9 mouse cellular contexts compared by ENCODE assay signal in the genomic region with DNA sequence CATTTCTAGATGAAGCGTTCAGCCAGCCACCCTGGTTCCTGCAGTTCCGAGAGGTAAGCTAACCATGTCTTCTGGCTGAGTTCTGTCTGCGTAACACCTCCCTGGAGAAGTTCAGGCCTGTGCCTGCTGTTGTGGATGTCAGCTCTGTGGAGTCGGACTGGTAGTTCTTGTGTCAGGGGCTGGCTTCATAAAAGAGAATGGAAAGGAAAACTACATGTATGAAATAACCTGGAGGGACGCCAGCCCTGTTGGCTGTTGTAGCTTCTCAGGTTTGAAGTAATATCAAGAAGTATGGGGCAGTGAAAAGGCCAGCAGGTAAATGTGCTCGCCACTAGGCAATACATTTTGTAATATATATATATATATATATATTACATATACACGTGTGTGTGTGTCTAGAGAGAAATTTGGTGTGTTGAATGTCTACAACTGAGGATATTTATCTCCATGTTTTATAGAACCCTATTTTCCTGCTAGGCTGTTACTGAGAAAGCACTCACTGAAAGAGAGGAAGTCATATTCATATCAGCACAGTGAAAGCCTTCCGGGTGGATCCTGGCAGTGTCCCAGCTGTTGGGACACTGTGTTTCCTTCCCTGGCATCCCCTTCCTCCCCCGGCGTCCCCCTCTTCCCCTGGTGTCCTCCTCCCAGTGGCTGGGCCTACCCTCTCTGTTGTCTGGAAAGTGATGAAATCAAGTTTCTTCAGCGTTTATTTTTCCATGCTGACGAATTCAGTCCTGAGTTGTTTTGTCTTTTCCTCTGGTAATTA. TPM values are rescaled to one million over a fixed set of nuclear protein-coding genes. Genes with fewer than 3 reads are reported as not detected.
A peak's percentile ranks its signal among the peaks of the same experiment; 100 is the strongest.
DNase-seq lines count a peak whose midpoint lies in the region; ATAC-seq lines count a peak whose summit lies in the region.
"Had no signal": no experiment of that assay in that cellular context is flagged by ENCODE, and none has a peak within 500 bp of the region (broad histone marks: within the 10 kb centered on the region; RNA-seq: fewer than 3 reads in every experiment).

No protein-coding gene starts in this region.

- H3K9ac ChIP-seq in kidney, embryonic 15.5 days: no peak overlapping the region

- DNase-seq in adrenal gland, adult (ENCODE audit: inconsistent age in 2 of 2, low spot score in 1 of 2): peak; percentile 69 to 78
- DNase-seq in adrenal gland, postnatal 4 days (ENCODE audit: low spot score in 2 of 2): no peak
- peak; percentile 74 to 89 for DNase-seq in heart, adult 18-20 months
- peak; percentile 81 for DNase-seq in lung, postnatal 25 days (ENCODE audit: low spot score)
- DNase-seq in left cerebral cortex, adult 8-10 months (ENCODE audit: low spot score in 2 of 2): no peak
- DNase-seq in layer of hippocampus, postnatal 10 days (ENCODE audit: low spot score in 2 of 2): no peak
- DNase-seq: cerebellum, adult 9-10 months had no signal

- no peak overlapping the region for H3K4me3 ChIP-seq in kidney, embryonic 15.5 days (replicated peaks)

- no peaks in the 10 kb centered on the region for H3K27me3 ChIP-seq in kidney, embryonic 15.5 days

- H3K27ac ChIP-seq in kidney, embryonic 15.5 days: peak overlapping the region; percentile 30; the same call in 1 of the 2 replicates

- peak; percentile 56; the same call in 1 of the 2 replicates for ATAC-seq in kidney, embryonic 15.5 days (replicated peaks; ENCODE audit: low FRiP score)
- ATAC-seq in frontal cortex, adult (ENCODE audit: low TSS enrichment): no peak

- H3K4me2 ChIP-seq in kidney, embryonic 15.5 days: no peak overlapping the region

- 79% methylated on average over 12 of the region's 12 CpGs for WGBS in kidney, embryonic 15.5 days

- H3K4me1 ChIP-seq in kidney, embryonic 15.5 days: no peaks in the 10 kb centered on the region

- H3K36me3 ChIP-seq in kidney, embryonic 15.5 days: peaks cover 93% of the 10 kb centered on the region

- H3K9me3 ChIP-seq in kidney, embryonic 15.5 days (replicated peaks): no peaks in the 10 kb centered on the region

RNA-seq across cellular contexts. Expression of a gene that starts 15.5 kb away (rescaled TPM):
- total RNA-seq in adrenal gland, postnatal 4 days (2021): 10 to 100 TPM; 35.9 to 37.7 TPM
- total RNA-seq in heart, adult 18-20 months (2021): 10 to 100 TPM; 19.9 to 22.5 TPM
- 13.9 and 14.0 TPM in 2 replicates for polyA plus RNA-seq in kidney, embryonic 15.5 days (2015; fragmentation: Nextera tagmentation; extraction: Ambion mirVana)
- total RNA-seq in left cerebral cortex, adult 8-10 months (2022): 10 to 100 TPM; 39.0 to 43.4 (median 40.7) TPM
- total RNA-seq in layer of hippocampus, postnatal 10 days (2021): 10 to 100 TPM; 25.5 to 28.2 TPM

RNA-seq across cellular contexts. Expression of a gene that starts 17.7 kb away (rescaled TPM):
- 10 to 100 TPM; 38.5 to 43.3 TPM for total RNA-seq in adrenal gland, postnatal 4 days (2021)
- 10 to 100 TPM; 21.8 to 25.2 TPM for total RNA-seq in heart, adult 18-20 months (2021)
- polyA plus RNA-seq in kidney, embryonic 15.5 days (2015; fragmentation: Nextera tagmentation; extraction: Ambion mirVana): 65.4 and 66.7 TPM in 2 replicates
- total RNA-seq in left cerebral cortex, adult 8-10 months (2022): 1 to 10 TPM; 4.4 to 6.1 (median 5.8) TPM
- 1 to 10 TPM; 4.7 to 5.8 TPM for total RNA-seq in layer of hippocampus, postnatal 10 days (2021)

RNA-seq across cellular contexts. Expression of a gene that starts 42.3 kb away (rescaled TPM):
- total RNA-seq in adrenal gland, postnatal 4 days (2021): 1 to 10 TPM in 1 of 2 experiments, under 1 TPM in 1; 0.64 to 1.7 TPM
- total RNA-seq in heart, adult 18-20 months (2021): not detected
- polyA plus RNA-seq in kidney, embryonic 15.5 days (2015; fragmentation: Nextera tagmentation; extraction: Ambion mirVana): 1.6 and 2.7 TPM in 2 replicates
- total RNA-seq in left cerebral cortex, adult 8-10 months (2022): under 1 TPM in 1 of 4 experiments, not detected in 3; 0.46 TPM
- total RNA-seq in layer of hippocampus, postnatal 10 days (2021): under 1 TPM; 0.85 to 0.98 TPM

RNA-seq across cellular contexts. Expression of a gene that starts 42.8 kb away (rescaled TPM):
- 10 to 100 TPM; 41.3 to 43.8 TPM for total RNA-seq in adrenal gland, postnatal 4 days (2021)
- 10 to 100 TPM; 14.3 to 15.2 TPM for total RNA-seq in heart, adult 18-20 months (2021)
- 78.8 and 80.5 TPM in 2 replicates for polyA plus RNA-seq in kidney, embryonic 15.5 days (2015; fragmentation: Nextera tagmentation; extraction: Ambion mirVana)
- 10 to 100 TPM; 17.3 to 22.0 (median 18.9) TPM for total RNA-seq in left cerebral cortex, adult 8-10 months (2022)
- 10 to 100 TPM; 24.6 to 25.7 TPM for total RNA-seq in layer of hippocampus, postnatal 10 days (2021)

Comparison
In these comparisons a context has a peak if more than half of its experiments do, and no peak if none do; other contexts are left out.
1. DNase-seq: peak in adrenal gland, adult (2 of 2), heart, adult 18-20 months (2 of 2) and lung, postnatal 25 days (single experiment); none in adrenal gland, postnatal 4 days (0 of 2), left cerebral cortex, adult 8-10 months (0 of 2) and layer of hippocampus, postnatal 10 days (0 of 2).